Mouse (Mus musculus) CD8-positive naive resting alpha-beta T cell, adult 2 months (primary cell): ENCODE results near the gene Narfl.

Experiments used
- DNase-seq, 2 experiments: peaks; one replicate each; pipeline ENCODE4 v3.0.0; 2022; ENCODE audit warnings: low read depth in 2 of 2, low spot score in 2 of 2

Gene Narfl

DNA sequence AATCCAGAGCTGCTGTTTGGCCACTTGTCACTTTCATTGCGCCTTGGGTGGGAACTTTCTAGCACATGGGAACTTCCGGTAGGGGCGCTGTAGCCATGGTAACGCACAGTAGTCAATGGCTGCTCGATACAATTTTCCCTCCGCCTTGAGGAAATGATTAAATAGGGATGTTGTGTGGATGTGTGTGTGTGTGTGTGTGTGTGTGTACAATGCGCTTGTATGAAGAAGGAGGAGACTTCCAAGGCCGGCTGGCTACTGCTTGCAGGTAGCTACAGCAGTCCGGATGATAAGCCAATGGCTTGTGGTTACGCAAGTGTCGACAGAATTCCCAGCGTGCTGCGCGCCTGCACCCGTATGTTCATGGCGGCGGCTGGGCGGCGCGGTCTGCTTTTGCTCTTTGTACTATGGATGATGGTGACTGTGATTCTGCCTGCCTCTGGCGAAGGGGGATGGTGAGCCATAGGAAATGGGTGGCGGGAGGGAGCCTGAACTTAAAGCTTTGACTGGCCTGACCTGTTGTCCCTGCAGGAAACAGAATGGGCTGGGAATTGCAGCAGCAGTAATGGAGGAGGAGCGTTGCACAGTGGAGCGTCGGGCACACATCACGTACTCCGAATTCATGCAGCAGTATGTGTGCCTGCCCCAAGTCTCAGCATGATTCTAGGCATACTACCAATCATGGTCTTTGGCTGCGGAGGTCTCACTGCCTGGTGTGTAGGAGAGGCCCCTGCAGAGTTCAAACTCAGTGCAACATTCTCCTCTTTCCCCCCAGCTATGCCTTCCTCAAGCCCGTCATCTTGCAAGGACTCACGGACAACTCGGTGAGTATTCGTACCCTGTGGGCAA, 55.4 kb downstream of the Narfl start, which contains the start of gene Jmjd8:
Jmjd8 (plus strand) TSS at position 156 of the 846 bp plus-strand sequence.
- peak; percentile 47 to 61 for DNase-seq

DNA sequence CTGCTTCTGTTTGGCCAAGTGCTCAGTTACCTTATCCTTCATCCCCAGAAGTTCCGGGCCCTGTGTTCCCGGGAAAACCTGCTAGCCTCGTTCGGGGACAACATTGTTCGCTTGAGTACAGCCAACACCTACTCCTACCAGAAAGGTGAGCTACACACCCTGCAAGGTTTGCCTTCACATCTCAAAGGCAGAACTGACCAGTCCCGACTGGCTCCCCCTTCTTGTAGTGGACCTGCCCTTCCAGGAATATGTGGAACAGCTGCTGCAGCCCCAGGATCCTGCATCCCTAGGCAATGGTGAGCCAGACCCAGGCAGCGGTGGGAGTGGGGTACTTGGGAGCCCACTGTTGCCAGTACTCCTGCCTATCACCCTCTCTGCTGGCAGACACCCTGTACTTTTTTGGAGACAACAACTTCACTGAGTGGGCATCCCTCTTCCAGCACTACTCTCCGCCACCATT, 56.0 kb downstream of the Narfl start:
- DNase-seq, result no peak

DNA sequence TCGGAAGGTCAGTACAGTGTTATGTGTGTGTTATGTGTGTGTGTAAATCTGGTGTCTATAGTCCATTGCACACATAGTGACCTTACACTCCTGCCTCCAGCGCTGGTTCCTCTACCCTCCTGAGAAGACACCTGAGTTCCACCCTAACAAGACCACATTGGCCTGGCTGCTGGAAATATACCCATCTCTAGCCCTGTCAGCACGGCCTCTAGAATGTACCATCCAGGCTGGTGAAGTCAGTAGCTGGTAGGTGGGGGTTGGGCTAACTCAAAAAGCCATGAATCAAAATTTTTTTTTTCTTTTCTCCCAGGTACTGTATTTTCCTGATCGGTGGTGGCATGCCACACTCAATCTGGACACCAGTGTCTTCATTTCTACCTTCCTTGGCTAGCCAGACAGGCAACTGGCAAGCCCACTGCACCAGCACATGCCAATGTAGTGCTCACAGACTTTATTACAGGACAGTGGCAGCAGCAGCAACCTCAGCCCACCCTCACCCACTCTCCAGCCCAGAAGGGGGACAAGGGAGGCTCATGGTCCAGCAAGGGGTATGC, 56.7 kb downstream of the Narfl start:
- no peak for DNase-seq

DNA sequence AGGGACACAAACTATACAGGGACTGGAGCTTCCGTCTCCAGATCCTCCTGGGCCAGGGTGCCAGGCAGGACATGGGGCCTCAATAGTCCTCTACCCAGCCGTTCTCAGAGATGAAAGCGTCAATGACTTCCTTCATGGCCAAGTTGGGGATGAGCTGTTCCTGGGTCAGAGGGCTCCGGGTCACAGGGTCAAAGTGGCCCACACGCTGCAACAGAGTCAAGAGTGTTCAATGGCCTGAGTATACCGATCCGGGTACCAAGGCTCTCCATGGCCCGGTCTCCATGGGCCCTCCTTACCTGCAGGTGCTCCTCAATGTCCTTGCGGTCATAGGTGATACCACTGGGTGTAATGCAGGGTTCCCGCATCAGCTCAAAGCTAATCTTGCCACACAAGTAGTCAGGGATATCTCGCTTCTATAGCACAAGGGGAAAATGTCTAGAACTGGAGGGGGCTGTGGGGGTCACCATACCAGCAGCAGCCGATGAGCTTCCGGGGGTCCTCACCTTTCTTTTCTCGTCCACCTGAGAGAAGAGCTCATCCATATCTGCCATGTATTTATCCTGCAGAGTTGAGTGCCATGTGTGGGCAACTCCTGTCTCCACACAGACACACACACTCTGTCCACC, 57.3 kb downstream of the Narfl start:
- DNase-seq, result no peak

- no peak for DNase-seq
Measured at GRCm38 (mm10) chr17:25831451-25832281, 58.1 kb downstream of the Narfl start.

DNA sequence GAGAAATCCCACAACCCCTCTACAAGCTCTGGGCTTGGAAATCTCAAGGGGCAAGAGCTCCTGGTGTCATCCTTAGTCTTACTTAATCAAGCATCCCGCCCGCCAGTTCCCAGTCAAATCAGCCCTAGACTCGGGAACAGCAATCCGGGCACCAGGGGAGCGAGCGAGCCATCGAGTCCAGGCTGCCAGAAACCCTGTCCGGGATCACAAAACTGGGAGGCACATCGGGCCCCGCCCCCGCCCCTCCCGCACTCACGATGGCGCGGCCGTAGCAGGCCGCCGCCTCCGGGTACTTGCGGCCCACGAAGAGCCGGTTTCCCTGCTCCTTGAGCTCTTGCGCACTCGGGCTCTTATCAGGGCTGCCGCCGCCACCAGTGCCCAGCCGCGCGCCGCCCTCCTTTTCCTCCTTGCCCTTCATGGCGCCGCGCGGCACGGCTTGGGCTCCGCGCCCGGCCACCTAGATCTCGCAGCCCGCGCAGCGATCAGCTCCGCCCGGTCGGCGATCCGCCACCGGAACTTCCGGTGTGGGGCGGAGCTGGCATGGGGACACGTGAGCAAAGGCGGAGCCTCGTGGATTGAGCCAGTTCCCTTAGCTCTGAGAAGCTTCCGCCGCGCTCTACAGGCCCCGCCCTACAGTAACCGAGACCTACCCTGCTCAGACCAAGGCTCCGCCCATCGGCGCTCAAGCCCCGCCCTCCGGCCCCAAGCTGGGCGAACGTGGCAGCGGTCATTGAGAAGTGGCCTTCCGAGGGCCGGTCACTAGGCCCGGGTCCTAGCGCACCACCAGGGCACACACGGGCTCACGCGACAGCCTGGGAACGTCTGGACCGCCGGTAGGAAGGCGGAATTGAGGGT, 59.1 kb downstream of the Narfl start:
- peak; percentile 92 to 94 for DNase-seq
